Mouse (Mus musculus) limb, embryonic 10.5 days (tissue): ENCODE data around the gene Ifnk. TPM values are rescaled to one million over a fixed set of nuclear protein-coding genes. Genes with fewer than 3 reads are reported as not detected.
A peak's percentile ranks its signal among the peaks of the same experiment; 100 is the strongest.

Experiments used
- DNase-seq: peaks from one replicate; pipeline ENCODE4 v3.0.0-alpha.2; 2017; ENCODE audit warnings: low spot score
- H3K27ac ChIP-seq: fragments of 300-500 bp; sonication (generic); 2 replicates; pipeline ENCODE4 v1.5.1; 2016; ENCODE audit warnings: mild to moderate bottlenecking
- H3K27me3 ChIP-seq: fragments of 300-500 bp; sonication (generic); 2 replicates; pipeline ENCODE4 v1.6.1; 2016; ENCODE audit warnings: low read depth, mild to moderate bottlenecking; ENCODE audit not compliant: poor library complexity, severe bottlenecking
- H3K36me3 ChIP-seq: fragments of 300-500 bp; sonication (generic); 2 replicates; pipeline ENCODE4 v1.6.1; 2016; ENCODE audit warnings: mild to moderate bottlenecking, moderate library complexity
- H3K4me1 ChIP-seq: fragments of 300-500 bp; sonication (generic); 2 replicates; pipeline ENCODE4 v1.6.1; 2016
- H3K4me3 ChIP-seq: fragments of 300-500 bp; sonication (generic); 2 replicates; pipeline ENCODE4 v1.5.1; 2016; ENCODE audit warnings: mild to moderate bottlenecking, moderate library complexity
- H3K9me3 ChIP-seq: fragments of 300-500 bp; sonication (generic); replicated peaks from 2 replicates; pipeline ENCODE4 v1.6.1; 2016; ENCODE audit warnings: mild to moderate bottlenecking
- WGBS: fragments of 180-500 bp; shearing (Covaris S2); methylation state at CpG from one replicate; pipeline ENCODE4 v1.1.7; 2016; 5-methylcytosine and 5-hydroxymethylcytosine counted together
- polyA plus RNA-seq: library from polyadenylated mRNA; unstranded; fragments of >200 nt; fragmentation: Nextera tagmentation; extraction: Ambion mirVana; gene quantifications from 2 replicates; pipeline ENCODE4 v1.2.1, GENCODE M21; 2016

Ifnk gene
- polyA plus RNA-seq, 1 experiment from 2014 or later, result 0.49 TPM

GRCm38 (mm10) chr4:35146597-35146996 lies 5.3 kb upstream of the Ifnk start:
- no peak overlapping the region for H3K27ac ChIP-seq
- no peak overlapping the region for H3K4me3 ChIP-seq
- WGBS, result 97% methylated on average over 5 of the region's 5 CpGs
- no peaks in the 10 kb centered on the region for H3K9me3 ChIP-seq
- no peak for DNase-seq
- H3K27me3 ChIP-seq, result no peaks in the 10 kb centered on the region
- peaks cover 8% of the 10 kb centered on the region; the same call in 1 of the 2 replicates for H3K4me1 ChIP-seq
- H3K36me3 ChIP-seq, result no peaks in the 10 kb centered on the region

- WGBS, result 92% methylated on average over 4 of the region's 4 CpGs
- Histone ChIP-seq H3K4me1 (peaks cover 6% of the 10 kb centered on the region; the same call in 1 of the 2 replicates), H3K27ac (no peak overlapping the region), H3K36me3 (no peaks in the 10 kb centered on the region), H3K27me3 (no peaks in the 10 kb centered on the region), H3K9me3 (no peaks in the 10 kb centered on the region), H3K4me3 (no peak overlapping the region)
- no peak for DNase-seq
Observed at GRCm38 (mm10) chr4:35148326-35148725, 3.5 kb upstream of the Ifnk start.

- peaks cover 14% of the 10 kb centered on the region for H3K4me1 ChIP-seq
- WGBS, result 88% methylated on average over 3 of the region's 3 CpGs
- H3K27ac ChIP-seq, result no peak overlapping the region
- no peaks in the 10 kb centered on the region for H3K36me3 ChIP-seq
- H3K4me3 ChIP-seq, result no peak overlapping the region
- H3K27me3 ChIP-seq, result 0 out of 2 replicates have a peak, but pooled peaks cover 4% of the 10 kb centered on the region
- H3K9me3 ChIP-seq, result no peaks in the 10 kb centered on the region
- DNase-seq, result no peak
Observed at GRCm38 (mm10) chr4:35150706-35151105, 1.1 kb upstream of the Ifnk start.

- Histone ChIP-seq H3K36me3 (no peaks in the 10 kb centered on the region), H3K4me3 (no peak overlapping the region), H3K27me3 (0 out of 2 replicates have a peak, but pooled peaks cover 4% of the 10 kb centered on the region), H3K27ac (no peak overlapping the region), H3K4me1 (peaks cover 26% of the 10 kb centered on the region), H3K9me3 (no peaks in the 10 kb centered on the region)
- WGBS, result 11% methylated on average over 3 of the region's 3 CpGs
- no peak for DNase-seq
Observed at GRCm38 (mm10) chr4:35154051-35154450, 2.2 kb downstream of the Ifnk start.

- Histone ChIP-seq H3K9me3 (no peaks in the 10 kb centered on the region), H3K4me1 (peaks cover 26% of the 10 kb centered on the region), H3K27ac (peak overlapping the region; percentile 90), H3K36me3 (no peaks in the 10 kb centered on the region), H3K27me3 (0 out of 2 replicates have a peak, but pooled peaks cover 4% of the 10 kb centered on the region), H3K4me3 (peak overlapping the region; percentile 71)
- WGBS, result 26% methylated on average over 20 of the region's 20 CpGs
- peak; percentile 66 for DNase-seq
Observed at GRCm38 (mm10) chr4:35155132-35155922, 3.5 kb downstream of the Ifnk start.

GRCm38 (mm10) chr4:35156149-35156611 lies 4.3 kb downstream of the Ifnk start:
- Histone ChIP-seq H3K4me1 (peaks cover 26% of the 10 kb centered on the region), H3K36me3 (no peaks in the 10 kb centered on the region), H3K27ac (peak overlapping the region; percentile 90), H3K27me3 (0 out of 2 replicates have a peak, but pooled peaks cover 4% of the 10 kb centered on the region), H3K9me3 (no peaks in the 10 kb centered on the region), H3K4me3 (peak overlapping the region; percentile 71)
- 0% methylated on average over 26 of the region's 26 CpGs for WGBS
- peak; percentile 78 for DNase-seq

- H3K4me3 ChIP-seq, result peak within 1 kb of the TSS; percentile 71
- no peaks in the 10 kb centered on the region for H3K9me3 ChIP-seq
- H3K27me3 ChIP-seq, result 0 out of 2 replicates have a peak, but pooled peaks cover 4% of the 10 kb centered on the region
- H3K36me3 ChIP-seq, result no peaks in the 10 kb centered on the region
- DNase-seq, result peak; percentile 90
- H3K27ac ChIP-seq, result peak within 1 kb of the TSS; percentile 90
- H3K4me1 ChIP-seq, result peaks cover 26% of the 10 kb centered on the region
- under 1% methylated on average over 50 of the region's 50 CpGs for WGBS
Observed at GRCm38 (mm10) chr4:35156751-35157611, 5.1 kb downstream of the Ifnk start, which contains the start of gene Mob3b. Gene Mob3b (minus strand): TSS chr4:35157484.

GRCm38 (mm10) chr4:35157815-35158214 lies 6.0 kb downstream of the Ifnk start:
- Histone ChIP-seq H3K4me3 (no peak overlapping the region), H3K27me3 (0 out of 2 replicates have a peak, but pooled peaks cover 4% of the 10 kb centered on the region), H3K9me3 (no peaks in the 10 kb centered on the region), H3K27ac (no peak overlapping the region), H3K36me3 (no peaks in the 10 kb centered on the region), H3K4me1 (peaks cover 26% of the 10 kb centered on the region)
- WGBS, result 68% methylated on average over 11 of the region's 11 CpGs
- no peak for DNase-seq

GRCm38 (mm10) chr4:35165275-35165674 lies 13.4 kb downstream of the Ifnk start:
- H3K4me1 ChIP-seq, result peaks cover 5% of the 10 kb centered on the region; the same call in 1 of the 2 replicates
- 92% methylated on average over 2 of the region's 2 CpGs for WGBS

GRCm38 (mm10) chr4:35165947-35166346 lies 14.1 kb downstream of the Ifnk start:
- 88% methylated on average over 3 of the region's 3 CpGs for WGBS
- H3K4me1 ChIP-seq, result peaks cover 5% of the 10 kb centered on the region; the same call in 1 of the 2 replicates

More at GRCm38 (mm10) chr4:35165275-35165674, 13.4 kb downstream of the Ifnk start:
- DNase-seq, result no peak
- Histone ChIP-seq H3K4me3 (no peak overlapping the region), H3K9me3 (no peaks in the 10 kb centered on the region), H3K36me3 (no peaks in the 10 kb centered on the region), H3K27ac (no peak overlapping the region), H3K27me3 (no peaks in the 10 kb centered on the region)

GRCm38 (mm10) chr4:35167855-35168254 lies 16.0 kb downstream of the Ifnk start:
- DNase-seq, result no peak
- Histone ChIP-seq H3K27me3 (no peaks in the 10 kb centered on the region), H3K4me1 (peaks cover 5% of the 10 kb centered on the region; the same call in 1 of the 2 replicates), H3K27ac (no peak overlapping the region), H3K4me3 (no peak overlapping the region), H3K9me3 (no peaks in the 10 kb centered on the region), H3K36me3 (no peaks in the 10 kb centered on the region)
- 83% methylated on average over 5 of the region's 5 CpGs for WGBS

More at GRCm38 (mm10) chr4:35165947-35166346, 14.1 kb downstream of the Ifnk start:
- no peak for DNase-seq
- Histone ChIP-seq H3K4me3 (no peak overlapping the region), H3K27ac (no peak overlapping the region), H3K36me3 (no peaks in the 10 kb centered on the region), H3K27me3 (no peaks in the 10 kb centered on the region), H3K9me3 (no peaks in the 10 kb centered on the region)

GRCm38 (mm10) chr4:35169571-35170125 lies 17.8 kb downstream of the Ifnk start:
- peaks cover 5% of the 10 kb centered on the region; the same call in 1 of the 2 replicates for H3K4me1 ChIP-seq
- WGBS, result 91% methylated on average over 13 of the region's 13 CpGs
- no peaks in the 10 kb centered on the region for H3K9me3 ChIP-seq
- H3K36me3 ChIP-seq, result no peaks in the 10 kb centered on the region
- H3K4me3 ChIP-seq, result no peak overlapping the region
- no peak for DNase-seq
- no peak overlapping the region for H3K27ac ChIP-seq
- H3K27me3 ChIP-seq, result no peaks in the 10 kb centered on the region
